Mouse (Mus musculus): ENCODE results near the gene D7Ertd443e. TPM values are rescaled to one million over a fixed set of nuclear protein-coding genes. Genes with fewer than 3 reads are reported as not detected.

Gene D7Ertd443e
- polyA plus RNA-seq, 1 experiment, result not detected

DNA sequence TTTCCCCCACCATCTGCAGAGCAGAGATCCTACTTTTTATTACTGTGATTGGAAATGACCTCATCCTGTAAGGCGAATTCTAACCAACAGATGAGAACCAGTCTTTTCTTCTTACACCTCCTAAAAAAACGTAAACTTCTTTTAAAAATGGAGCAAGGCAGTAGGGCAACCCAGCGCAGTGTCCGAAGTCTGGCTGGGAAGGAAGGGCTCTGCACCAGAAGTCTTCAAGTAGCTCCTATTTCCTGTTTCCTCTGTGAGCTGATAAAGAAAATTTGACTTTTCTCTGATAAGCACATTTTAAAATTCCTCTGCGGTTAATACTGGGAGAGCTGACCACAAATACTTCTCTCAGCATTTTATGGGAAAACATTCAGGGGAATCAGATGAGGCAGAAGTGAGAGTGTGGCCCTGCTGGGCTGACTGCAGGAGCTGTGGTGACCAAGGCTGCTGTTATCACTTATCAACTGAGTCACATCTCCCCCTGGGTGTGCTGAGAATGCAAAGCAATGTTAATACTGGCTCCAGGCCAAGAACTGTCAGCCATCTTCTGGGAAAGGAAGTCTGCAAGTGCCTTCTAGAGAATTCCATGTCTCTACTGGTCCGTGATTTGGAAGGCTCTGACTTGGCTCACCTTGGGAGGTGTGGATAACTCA is 97.8 kb downstream of the D7Ertd443e start:
- H3K9ac ChIP-seq (ENCODE audit: low read depth, poor library complexity, severe bottlenecking), result no peak overlapping the region
- no peaks in the 10 kb centered on the region for H3K9me3 ChIP-seq (replicated peaks; ENCODE audit: control insufficient read depth, insufficient read depth, low read length, poor library complexity, severe bottlenecking)
- H3K4me3 ChIP-seq (ENCODE audit: low read depth, low read length), result no peak overlapping the region
- H3K27ac ChIP-seq (ENCODE audit: insufficient read depth, low read length), result no peak overlapping the region
- H3K27me3 ChIP-seq (ENCODE audit: control insufficient read depth, insufficient read depth, low read length, poor library complexity, severe bottlenecking), result no peaks in the 10 kb centered on the region
- no peaks in the 10 kb centered on the region for H3K36me3 ChIP-seq (ENCODE audit: control insufficient read depth, insufficient read depth, low read length, poor library complexity, severe bottlenecking)
- no peak for TF ChIP-seq POLR2A (IDR thresholded peaks at IDR 0.05; ENCODE audit: insufficient read depth, low read length)
- no peaks in the 10 kb centered on the region for H3K4me1 ChIP-seq (ENCODE audit: control insufficient read depth, insufficient read depth, low read length)

- Histone ChIP-seq H3K27me3 (ENCODE audit: control insufficient read depth, insufficient read depth, low read length, poor library complexity, severe bottlenecking) (no peaks in the 10 kb centered on the region), H3K4me3 (ENCODE audit: low read depth, low read length) (no peak overlapping the region), H3K27ac (ENCODE audit: insufficient read depth, low read length) (peak overlapping the region; percentile 67; the same call in 1 of the 2 replicates), H3K9ac (ENCODE audit: low read depth, poor library complexity, severe bottlenecking) (no peak overlapping the region), H3K36me3 (ENCODE audit: control insufficient read depth, insufficient read depth, low read length, poor library complexity, severe bottlenecking) (no peaks in the 10 kb centered on the region), H3K9me3 (replicated peaks; ENCODE audit: control insufficient read depth, insufficient read depth, low read length, poor library complexity, severe bottlenecking) (no peaks in the 10 kb centered on the region), H3K4me1 (ENCODE audit: control insufficient read depth, insufficient read depth, low read length) (peaks cover 3% of the 10 kb centered on the region)
- TF ChIP-seq EP300 (IDR thresholded peaks at IDR 0.05; ENCODE audit: insufficient read depth, low read depth, low read length) (no peak), CTCF (IDR thresholded peaks at IDR 0.05; ENCODE audit: low read depth, low read length) (no peak), POLR2A (IDR thresholded peaks at IDR 0.05; ENCODE audit: insufficient read depth, low read length) (no peak)
Measured at GRCm38 (mm10) chr7:134272956-134273355, 112.5 kb downstream of the D7Ertd443e start.

DNA sequence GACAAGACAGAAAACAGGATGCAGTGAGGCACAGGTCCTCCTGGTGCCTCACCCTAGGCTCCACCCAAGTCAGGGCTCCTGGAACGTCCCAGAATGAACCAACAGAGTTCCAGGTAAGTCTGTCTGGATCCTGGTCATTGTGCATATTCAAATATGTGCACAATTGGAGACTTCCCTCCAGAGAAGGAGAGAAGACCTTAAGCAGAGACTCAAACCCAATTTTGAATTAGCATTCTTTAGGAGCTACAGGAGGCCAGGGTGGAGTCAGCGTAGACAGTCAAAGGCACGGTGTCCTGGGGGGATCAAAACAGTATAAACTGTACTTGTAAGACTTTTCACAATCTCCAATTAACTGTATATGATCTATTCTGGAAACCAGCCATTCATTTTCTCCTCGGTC is 113.0 kb downstream of the D7Ertd443e start:
- Histone ChIP-seq H3K27me3 (ENCODE audit: control insufficient read depth, insufficient read depth, low read length, poor library complexity, severe bottlenecking) (no peaks in the 10 kb centered on the region), H3K36me3 (ENCODE audit: control insufficient read depth, insufficient read depth, low read length, poor library complexity, severe bottlenecking) (no peaks in the 10 kb centered on the region), H3K9ac (ENCODE audit: low read depth, poor library complexity, severe bottlenecking) (no peak overlapping the region), H3K9me3 (replicated peaks; ENCODE audit: control insufficient read depth, insufficient read depth, low read length, poor library complexity, severe bottlenecking) (no peaks in the 10 kb centered on the region), H3K4me3 (ENCODE audit: low read depth, low read length) (no peak overlapping the region), H3K27ac (ENCODE audit: insufficient read depth, low read length) (0 out of 2 replicates have a peak overlapping the region, but pooled peaks have one; percentile 67), H3K4me1 (ENCODE audit: control insufficient read depth, insufficient read depth, low read length) (peaks cover 3% of the 10 kb centered on the region)
- no peak for TF ChIP-seq POLR2A (IDR thresholded peaks at IDR 0.05; ENCODE audit: insufficient read depth, low read length)
- no peak for TF ChIP-seq EP300 (IDR thresholded peaks at IDR 0.05; ENCODE audit: insufficient read depth, low read depth, low read length)
- no peak for TF ChIP-seq CTCF (IDR thresholded peaks at IDR 0.05; ENCODE audit: low read depth, low read length)

DNA sequence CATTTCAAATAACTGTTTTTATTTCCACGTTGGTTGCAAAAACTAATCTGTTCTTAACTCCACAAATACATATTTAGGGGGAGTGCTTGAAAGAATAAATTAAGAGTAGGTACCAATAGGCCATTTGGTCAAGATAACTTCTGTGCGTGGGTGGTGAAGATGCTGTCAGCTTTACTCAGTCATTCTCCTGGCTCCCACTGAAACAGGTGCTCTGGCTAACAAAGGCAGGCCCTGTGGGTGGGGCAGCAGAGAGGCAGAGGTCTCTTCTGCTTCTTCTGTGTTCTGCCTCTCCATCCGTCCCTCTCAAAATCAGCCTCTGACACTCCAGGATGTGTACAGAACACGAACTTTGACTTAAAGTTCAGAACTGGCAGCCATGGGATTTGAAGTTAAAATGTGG is 119.7 kb downstream of the D7Ertd443e start:
- H3K27me3 ChIP-seq (ENCODE audit: control insufficient read depth, insufficient read depth, low read length, poor library complexity, severe bottlenecking), result no peaks in the 10 kb centered on the region
- H3K27ac ChIP-seq (ENCODE audit: insufficient read depth, low read length), result no peak overlapping the region
- H3K4me3 ChIP-seq (ENCODE audit: low read depth, low read length), result no peak overlapping the region
- TF ChIP-seq CTCF (IDR thresholded peaks at IDR 0.05; ENCODE audit: low read depth, low read length) (no peak), EP300 (IDR thresholded peaks at IDR 0.05; ENCODE audit: insufficient read depth, low read depth, low read length) (no peak), POLR2A (IDR thresholded peaks at IDR 0.05; ENCODE audit: insufficient read depth, low read length) (no peak)
- no peaks in the 10 kb centered on the region for H3K9me3 ChIP-seq (replicated peaks; ENCODE audit: control insufficient read depth, insufficient read depth, low read length, poor library complexity, severe bottlenecking)
- H3K4me1 ChIP-seq (ENCODE audit: control insufficient read depth, insufficient read depth, low read length), result no peaks in the 10 kb centered on the region
- no peak overlapping the region for H3K9ac ChIP-seq (ENCODE audit: low read depth, poor library complexity, severe bottlenecking)
- no peaks in the 10 kb centered on the region for H3K36me3 ChIP-seq (ENCODE audit: control insufficient read depth, insufficient read depth, low read length, poor library complexity, severe bottlenecking)

GRCm38 (mm10) chr7:134263146-134263906 is 122.1 kb downstream of the D7Ertd443e start:
- Histone ChIP-seq H3K27me3 (ENCODE audit: control insufficient read depth, insufficient read depth, low read length, poor library complexity, severe bottlenecking) (no peaks in the 10 kb centered on the region), H3K36me3 (ENCODE audit: control insufficient read depth, insufficient read depth, low read length, poor library complexity, severe bottlenecking) (no peaks in the 10 kb centered on the region), H3K4me3 (ENCODE audit: low read depth, low read length) (no peak overlapping the region), H3K27ac (ENCODE audit: insufficient read depth, low read length) (no peak overlapping the region), H3K4me1 (ENCODE audit: control insufficient read depth, insufficient read depth, low read length) (no peaks in the 10 kb centered on the region), H3K9ac (ENCODE audit: low read depth, poor library complexity, severe bottlenecking) (no peak overlapping the region), H3K9me3 (replicated peaks; ENCODE audit: control insufficient read depth, insufficient read depth, low read length, poor library complexity, severe bottlenecking) (no peaks in the 10 kb centered on the region)
- TF ChIP-seq POLR2A (IDR thresholded peaks at IDR 0.05; ENCODE audit: insufficient read depth, low read length) (no peak), CTCF (IDR thresholded peaks at IDR 0.05; ENCODE audit: low read depth, low read length) (peak; percentile 79), EP300 (IDR thresholded peaks at IDR 0.05; ENCODE audit: insufficient read depth, low read depth, low read length) (peak; percentile 57; the same call in 1 of the 2 replicates)

Measured in ES-Bruce4 (cell line).